ENCODE assay signal across 22 mouse cellular contexts in genomic region chr7:114634386-114634785, GRCm38 (mm10). TPM values are rescaled to one million over a fixed set of nuclear protein-coding genes. Genes with fewer than 3 reads are reported as not detected.
"Had no signal": no experiment of that assay in that cellular context is flagged by ENCODE, and none has a peak within 500 bp of the region (broad histone marks: within the 10 kb centered on the region; RNA-seq: fewer than 3 reads in every experiment).

No protein-coding gene starts in this region.

- H3K9ac ChIP-seq: lung, embryonic 14.5 days; midbrain, embryonic 12.5 days; neural tube, embryonic 13.5 days; neural tube, embryonic 15.5 days had no signal

- ATAC-seq: midbrain, embryonic 16.5 days had no signal

- H3K4me2 ChIP-seq: lung, embryonic 14.5 days; midbrain, embryonic 12.5 days; neural tube, embryonic 13.5 days; neural tube, embryonic 15.5 days had no signal

- H3K27ac ChIP-seq: midbrain, embryonic 10.5 days; midbrain, embryonic 12.5 days; neural tube, embryonic 13.5 days; neural tube, embryonic 15.5 days had no signal

- H3K4me3 ChIP-seq: midbrain, embryonic 10.5 days; midbrain, embryonic 12.5 days; myocyte; neural tube, embryonic 13.5 days; neural tube, embryonic 15.5 days had no signal

- H3K36me3 ChIP-seq: midbrain, embryonic 10.5 days; midbrain, embryonic 12.5 days; neural tube, embryonic 13.5 days; neural tube, embryonic 15.5 days had no signal

- H3K9me3 ChIP-seq: midbrain, embryonic 10.5 days; midbrain, embryonic 12.5 days; neural tube, embryonic 13.5 days; neural tube, embryonic 15.5 days had no signal

- DNase-seq: lung, adult 18-20 months; lung, embryonic 14.5 days; lung, postnatal 14 days; lung, postnatal 4 days; midbrain, embryonic 14.5 days; retina, postnatal 1 day; right cerebral cortex, adult 18-20 months; right cerebral cortex, postnatal 25 days; right cerebral cortex, postnatal 4 days; spleen, adult 18-20 months; thymus, adult 18-20 months; thymus, postnatal 14 days; thymus, postnatal 36 days had no signal

RNA-seq across cellular contexts. Expression of gene Calca, which starts 1.8 kb away (rescaled TPM):
- total RNA-seq: megakaryocyte, adult 5-6 weeks; megakaryocyte-erythroid progenitor cell, adult 5-6 weeks had no signal
- polyA plus RNA-seq: small intestine, adult 2 months had no signal
